Mouse (Mus musculus): Measurements from ENCODE around the gene Max.

Gene Max

GRCm38 (mm10) chr12:76957688-76958087, 4.3 kb downstream of the Max start:
- no peak for DNase-seq (ENCODE audit: extremely low spot score, low spot score)

GRCm38 (mm10) chr12:76954698-76955423, 7.1 kb downstream of the Max start:
- DNase-seq (ENCODE audit: extremely low spot score, low spot score) = no peak

- no peak for DNase-seq (ENCODE audit: extremely low spot score, low spot score)
Observed at GRCm38 (mm10) chr12:76953750-76954363, 8.1 kb downstream of the Max start.

- DNase-seq (ENCODE audit: extremely low spot score, low spot score) = no peak
Observed at GRCm38 (mm10) chr12:76950330-76950729, 11.7 kb downstream of the Max start.

GRCm38 (mm10) chr12:76948781-76949180, 13.2 kb downstream of the Max start:
- DNase-seq (ENCODE audit: extremely low spot score, low spot score) = no peak

GRCm38 (mm10) chr12:76948185-76948584, 13.8 kb downstream of the Max start:
- DNase-seq (ENCODE audit: extremely low spot score, low spot score) = no peak

GRCm38 (mm10) chr12:76947487-76947886, 14.5 kb downstream of the Max start:
- no peak for DNase-seq (ENCODE audit: extremely low spot score, low spot score)

GRCm38 (mm10) chr12:76943466-76943865, 18.5 kb downstream of the Max start:
- DNase-seq (ENCODE audit: extremely low spot score, low spot score) = no peak

GRCm38 (mm10) chr12:76943046-76943445, 19.0 kb downstream of the Max start:
- DNase-seq (ENCODE audit: extremely low spot score, low spot score) = no peak

- DNase-seq (ENCODE audit: extremely low spot score, low spot score) = no peak
Observed at GRCm38 (mm10) chr12:76942476-76942875, 19.5 kb downstream of the Max start.

GRCm38 (mm10) chr12:76941524-76941923, 20.5 kb downstream of the Max start:
- no peak for DNase-seq (ENCODE audit: extremely low spot score, low spot score)

- DNase-seq (ENCODE audit: extremely low spot score, low spot score) = no peak
Observed at GRCm38 (mm10) chr12:76938013-76938412, 24.0 kb downstream of the Max start.

GRCm38 (mm10) chr12:76936211-76936610, 25.8 kb downstream of the Max start:
- no peak for DNase-seq (ENCODE audit: extremely low spot score, low spot score)

GRCm38 (mm10) chr12:76934438-76934837, 27.6 kb downstream of the Max start:
- DNase-seq (ENCODE audit: extremely low spot score, low spot score) = no peak

GRCm38 (mm10) chr12:76932688-76933060, 29.3 kb downstream of the Max start:
- no peak for DNase-seq (ENCODE audit: extremely low spot score, low spot score)

- no peak for DNase-seq (ENCODE audit: extremely low spot score, low spot score)
Observed at GRCm38 (mm10) chr12:76931739-76932687, 30.0 kb downstream of the Max start.

GRCm38 (mm10) chr12:76930177-76930576, 31.8 kb downstream of the Max start:
- DNase-seq (ENCODE audit: extremely low spot score, low spot score) = no peak

GRCm38 (mm10) chr12:76927539-76927938, 34.5 kb downstream of the Max start:
- no peak for DNase-seq (ENCODE audit: extremely low spot score, low spot score)

- DNase-seq (ENCODE audit: extremely low spot score, low spot score) = no peak
Observed at GRCm38 (mm10) chr12:76927012-76927411, 35.0 kb downstream of the Max start.

GRCm38 (mm10) chr12:76926338-76926945, 35.6 kb downstream of the Max start:
- DNase-seq (ENCODE audit: extremely low spot score, low spot score) = no peak

- DNase-seq (ENCODE audit: extremely low spot score, low spot score) = no peak
Observed at GRCm38 (mm10) chr12:76924904-76925604, 36.9 kb downstream of the Max start.
